Mouse (Mus musculus) stomach, embryonic 15.5 days (tissue): ENCODE measurements around the gene Btbd2. TPM values are rescaled to one million over a fixed set of nuclear protein-coding genes. Genes with fewer than 3 reads are reported as not detected.
"Not testable (repeated sequence)": the region's sequence is repeated elsewhere in the genome, so short reads cannot be mapped to it uniquely, and the experiment has no call there.

ENCODE experiments used
- ATAC-seq: fragments of 200-750 bp; cut with Nextera tagmentation; 2 replicates; pipeline ENCODE4 v1.8.0; 2017; ENCODE audit warnings: low read depth, moderate number of reproducible peaks, moderate TSS enrichment; ENCODE audit not compliant: insufficient read depth, low FRiP score
- H3K27ac ChIP-seq: fragments of 300-500 bp; sonication (generic); 2 replicates; pipeline ENCODE4 v1.5.1; 2015; ENCODE audit warnings: mild to moderate bottlenecking, inconsistent platforms
- H3K27me3 ChIP-seq: fragments of 300-500 bp; sonication (generic); replicated peaks from 2 replicates; pipeline ENCODE4 v1.6.1; 2015; ENCODE audit warnings: inconsistent platforms
- H3K36me3 ChIP-seq: fragments of 300-500 bp; sonication (generic); 2 replicates; pipeline ENCODE4 v1.6.1; 2015; ENCODE audit warnings: inconsistent platforms
- H3K4me1 ChIP-seq: fragments of 300-500 bp; sonication (generic); 2 replicates; pipeline ENCODE4 v1.6.1; 2015; ENCODE audit warnings: inconsistent platforms
- H3K4me2 ChIP-seq: fragments of 300-500 bp; sonication (generic); 2 replicates; pipeline ENCODE4 v1.6.1; 2015; ENCODE audit warnings: mild to moderate bottlenecking, inconsistent platforms
- H3K4me3 ChIP-seq: fragments of 300-500 bp; sonication (generic); replicated peaks from 2 replicates; pipeline ENCODE4 v1.5.1; 2015; ENCODE audit warnings: inconsistent platforms
- H3K9ac ChIP-seq: fragments of 300-500 bp; sonication (generic); 2 replicates; pipeline ENCODE4 v1.6.1; 2015; ENCODE audit warnings: inconsistent platforms
- H3K9me3 ChIP-seq: fragments of 300-500 bp; sonication (generic); 2 replicates; pipeline ENCODE4 v1.6.1; 2016; ENCODE audit warnings: inconsistent platforms
- WGBS: fragments of 180-500 bp; shearing (Covaris S2); methylation state at CpG from one replicate; pipeline ENCODE4 v1.1.7; 2015; 5-methylcytosine and 5-hydroxymethylcytosine counted together
- polyA plus RNA-seq: library from polyadenylated mRNA; unstranded; fragments of >200 nt; fragmentation: Nextera tagmentation; extraction: Ambion mirVana; gene quantifications from 2 replicates; pipeline ENCODE4 v1.2.1, GENCODE M21; 2015

Gene Btbd2
- polyA plus RNA-seq, 1 experiment from 2014 or later = 72.2 TPM

DNA sequence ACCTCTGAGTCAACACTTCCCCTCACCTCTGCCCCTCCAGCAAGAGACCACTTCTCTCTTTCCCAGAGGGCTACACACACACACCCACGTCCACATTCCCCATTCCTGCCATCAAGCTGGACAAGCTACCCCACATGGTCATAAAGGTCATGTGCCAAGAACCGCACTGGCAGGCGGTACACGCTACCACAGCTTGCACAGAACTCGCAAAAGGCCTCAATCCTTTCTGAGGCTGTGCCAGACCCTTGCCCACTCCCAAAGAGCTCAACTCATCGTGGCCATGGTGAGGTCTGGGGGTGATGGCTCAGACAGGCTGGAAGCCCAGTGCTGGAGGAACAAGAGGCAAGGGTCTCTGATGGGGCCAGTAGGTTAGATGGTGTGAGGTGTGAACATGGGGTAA is 2.0 kb downstream of the Btbd2 start:
- Histone ChIP-seq H3K9ac (no peak overlapping the region), H3K27me3 (no peaks in the 10 kb centered on the region), H3K4me1 (peaks cover 27% of the 10 kb centered on the region), H3K9me3 (no peaks in the 10 kb centered on the region), H3K4me3 (peak overlapping the region; percentile 69), H3K36me3 (no peaks in the 10 kb centered on the region), H3K27ac (no peak overlapping the region), H3K4me2 (peak overlapping the region; percentile 79)
- 82% methylated on average over 6 of the region's 6 CpGs for WGBS
- ATAC-seq = no peak

DNA sequence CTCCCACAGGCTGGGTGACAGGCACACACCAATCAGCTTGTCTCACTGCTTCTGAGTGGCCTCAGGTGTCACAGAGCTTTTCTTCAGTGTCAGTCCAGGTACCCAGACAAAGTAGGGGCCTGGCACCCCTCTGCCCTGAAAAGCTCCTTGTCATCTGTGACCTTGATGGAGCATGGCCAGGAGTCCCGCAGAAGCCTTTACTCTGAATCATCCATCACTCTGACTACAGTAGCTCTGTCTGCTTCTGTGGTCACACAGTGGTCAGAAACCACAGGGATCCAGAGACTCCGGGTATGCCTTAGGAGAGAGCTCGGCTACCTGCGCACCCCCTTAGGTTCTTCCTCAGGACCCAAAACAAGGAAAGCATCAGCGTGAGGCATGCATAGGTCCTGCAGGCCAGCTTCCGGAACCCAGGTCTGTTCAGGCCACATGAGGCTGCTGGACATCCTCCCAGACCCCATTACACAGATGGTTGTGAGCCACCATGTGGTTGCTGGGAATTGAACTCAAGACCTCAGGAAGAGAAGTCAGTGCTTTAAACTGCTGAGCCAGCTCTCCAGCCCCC is 3.6 kb downstream of the Btbd2 start:
- Histone ChIP-seq H3K27me3 (no peaks in the 10 kb centered on the region), H3K4me3 (no peak overlapping the region), H3K4me2 (no peak overlapping the region), H3K27ac (no peak overlapping the region), H3K9ac (no peak overlapping the region), H3K4me1 (peaks cover 22% of the 10 kb centered on the region), H3K9me3 (no peaks in the 10 kb centered on the region), H3K36me3 (peaks cover 4% of the 10 kb centered on the region; the same call in 1 of the 2 replicates)
- WGBS = 80% methylated on average over 6 of the region's 6 CpGs
- no peak for ATAC-seq

DNA sequence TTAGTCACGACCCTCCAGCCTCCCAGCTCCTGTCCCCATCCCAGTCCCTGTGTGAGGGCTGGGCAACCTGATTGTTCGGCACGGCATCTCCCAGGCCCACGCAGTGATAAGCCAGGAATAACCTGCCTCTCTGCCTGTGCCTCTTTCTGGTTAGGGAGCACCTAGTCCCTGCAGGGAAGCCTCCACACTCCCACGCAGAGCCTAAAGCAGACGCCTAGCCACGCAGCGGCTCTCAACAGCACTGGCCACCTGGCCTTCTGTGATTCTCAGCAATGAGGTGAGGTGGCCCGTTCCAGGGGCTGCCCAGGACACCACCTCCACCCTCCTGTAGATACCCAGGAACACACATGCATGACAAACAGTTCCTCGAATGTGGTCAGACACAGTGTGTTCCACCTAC is 6.5 kb downstream of the Btbd2 start:
- 91% methylated on average over 10 of the region's 10 CpGs for WGBS
- H3K27ac ChIP-seq = no peak overlapping the region
- ATAC-seq = no peak
- no peaks in the 10 kb centered on the region for H3K27me3 ChIP-seq
- peaks cover 12% of the 10 kb centered on the region for H3K4me1 ChIP-seq
- no peak overlapping the region for H3K4me3 ChIP-seq
- no peaks in the 10 kb centered on the region for H3K9me3 ChIP-seq
- H3K36me3 ChIP-seq = peaks cover 17% of the 10 kb centered on the region
- no peak overlapping the region for H3K4me2 ChIP-seq
- H3K9ac ChIP-seq = no peak overlapping the region

DNA sequence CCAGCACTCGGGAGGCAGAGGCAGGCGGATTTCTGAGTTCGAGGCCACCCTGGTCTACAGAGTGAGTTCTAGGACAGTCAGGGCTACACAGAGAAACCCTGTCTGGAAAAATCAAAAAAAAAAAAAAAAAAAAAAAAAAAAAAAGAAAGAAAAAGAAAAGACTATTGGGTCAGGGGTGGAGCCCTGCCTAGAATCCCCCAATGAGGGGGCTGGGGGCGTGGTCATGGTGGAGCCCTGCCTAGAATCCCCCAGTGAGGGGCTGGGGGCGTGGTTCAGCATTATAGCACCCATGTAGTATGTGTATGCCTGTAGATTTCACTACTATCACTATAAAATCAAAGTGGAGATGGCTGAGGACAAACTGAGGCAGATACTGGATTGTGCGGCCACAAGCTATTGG is 7.0 kb downstream of the Btbd2 start:
- not testable (repeated sequence) for H3K4me2 ChIP-seq, H3K9me3 ChIP-seq, H3K9ac ChIP-seq, H3K4me1 ChIP-seq, H3K27ac ChIP-seq, ATAC-seq, H3K4me3 ChIP-seq, H3K27me3 ChIP-seq
- 86% methylated on average over 6 of the region's 6 CpGs for WGBS
- peaks cover 22% of the 10 kb centered on the region for H3K36me3 ChIP-seq

DNA sequence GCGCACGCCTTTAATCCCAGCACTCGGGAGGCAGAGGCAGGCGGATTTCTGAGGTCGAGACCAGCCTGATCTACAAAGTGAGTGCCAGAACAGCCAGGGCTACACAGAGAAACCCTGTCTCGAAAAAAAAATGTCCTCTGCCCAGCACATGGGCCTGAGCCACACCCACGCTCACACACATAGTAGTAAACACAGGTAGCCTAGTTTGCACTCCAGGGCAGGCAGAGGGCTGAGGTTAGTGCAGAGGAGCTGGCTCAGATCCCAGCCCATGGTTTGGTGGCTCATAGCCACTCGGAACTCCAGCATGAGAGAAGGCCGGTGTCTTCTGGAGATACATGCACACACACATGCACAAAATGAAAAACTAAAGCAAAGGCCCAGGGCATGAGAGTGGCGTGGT is 9.9 kb downstream of the Btbd2 start:
- 89% methylated on average over 10 of the region's 10 CpGs for WGBS
- no peak overlapping the region for H3K27ac ChIP-seq
- no peaks in the 10 kb centered on the region for H3K27me3 ChIP-seq
- H3K4me1 ChIP-seq = no peaks in the 10 kb centered on the region
- no peak overlapping the region for H3K4me2 ChIP-seq
- no peak for ATAC-seq
- H3K36me3 ChIP-seq = peaks cover 47% of the 10 kb centered on the region
- H3K9me3 ChIP-seq = no peaks in the 10 kb centered on the region
- no peak overlapping the region for H3K4me3 ChIP-seq
- no peak overlapping the region for H3K9ac ChIP-seq

DNA sequence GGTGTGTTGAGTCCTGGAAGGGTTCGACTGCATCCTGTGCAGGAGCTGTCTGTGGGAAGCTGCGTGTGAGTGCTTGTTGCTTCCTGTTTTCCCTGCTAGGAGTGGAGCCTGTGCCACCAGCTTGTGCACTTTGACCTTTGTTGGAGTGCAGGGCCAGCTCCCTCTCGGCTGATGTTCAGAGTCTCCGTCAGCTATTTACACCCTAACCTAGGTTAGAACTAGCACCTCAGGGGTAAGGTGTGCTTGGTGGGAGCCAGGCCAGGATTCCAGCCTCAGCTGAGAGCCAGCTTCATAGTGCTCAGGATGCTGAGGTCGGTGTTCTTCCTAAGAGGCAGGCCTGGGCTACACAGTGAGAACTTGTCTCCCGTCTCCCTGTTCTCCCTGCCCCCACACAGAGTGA is 21.5 kb downstream of the Btbd2 start:
- no peak overlapping the region for H3K27ac ChIP-seq
- ATAC-seq = no peak
- no peaks in the 10 kb centered on the region for H3K27me3 ChIP-seq
- no peaks in the 10 kb centered on the region for H3K9me3 ChIP-seq
- 76% methylated on average over 6 of the region's 6 CpGs for WGBS
- no peak overlapping the region for H3K9ac ChIP-seq
- H3K36me3 ChIP-seq = peaks cover 53% of the 10 kb centered on the region
- H3K4me1 ChIP-seq = no peaks in the 10 kb centered on the region
- H3K4me3 ChIP-seq = no peak overlapping the region
- H3K4me2 ChIP-seq = no peak overlapping the region

DNA sequence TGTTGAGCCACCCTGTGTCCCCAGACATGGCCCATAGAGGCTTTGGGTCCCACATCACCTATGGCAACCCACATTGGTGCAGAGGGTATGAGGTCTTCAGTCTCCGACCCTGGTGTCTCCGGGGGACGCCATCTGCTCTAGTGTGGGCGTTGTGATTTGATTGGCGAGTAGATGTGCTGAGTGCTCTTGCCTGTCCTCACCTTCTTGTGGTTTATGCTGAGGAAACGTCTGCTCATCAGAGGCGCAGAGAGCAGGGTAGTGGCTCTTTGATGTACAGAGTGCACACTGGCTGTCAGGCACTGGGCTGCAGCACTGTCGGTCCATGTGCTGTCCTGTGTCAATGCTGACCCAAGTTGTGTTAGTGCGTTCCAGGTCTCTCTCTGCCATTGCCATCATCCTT is 27.9 kb downstream of the Btbd2 start:
- Histone ChIP-seq H3K27ac (no peak overlapping the region), H3K27me3 (no peaks in the 10 kb centered on the region), H3K4me1 (peaks cover 29% of the 10 kb centered on the region), H3K4me2 (no peak overlapping the region), H3K9ac (no peak overlapping the region), H3K9me3 (no peaks in the 10 kb centered on the region), H3K36me3 (peaks cover 3% of the 10 kb centered on the region; the same call in 1 of the 2 replicates), H3K4me3 (no peak overlapping the region)
- no peak for ATAC-seq
- 84% methylated on average over 9 of the region's 9 CpGs for WGBS

DNA sequence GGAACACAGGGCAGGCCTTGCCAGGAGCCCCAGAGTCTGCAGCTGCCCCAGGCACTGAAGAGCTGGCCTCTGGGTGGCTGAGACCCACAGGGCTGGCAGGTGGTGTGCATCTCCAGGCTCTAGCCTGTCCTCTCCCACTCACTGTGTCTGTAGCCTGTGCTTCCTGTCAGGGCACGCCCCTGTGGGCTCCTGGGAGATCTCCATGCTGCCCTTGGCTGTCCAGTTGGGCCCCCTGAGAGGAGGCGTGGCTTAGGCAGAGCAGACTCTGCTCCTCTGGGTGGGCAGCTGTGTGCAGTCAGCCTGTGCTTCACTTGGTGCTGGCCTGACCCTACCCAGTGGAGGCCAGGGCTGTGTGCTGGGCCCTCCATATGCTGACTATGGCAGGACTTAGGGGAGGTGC is 29.2 kb downstream of the Btbd2 start:
- H3K36me3 ChIP-seq = no peaks in the 10 kb centered on the region; the same call in 1 of the 2 replicates
- H3K27ac ChIP-seq = peak overlapping the region; percentile 33; the same call in 1 of the 2 replicates
- no peak overlapping the region for H3K9ac ChIP-seq
- H3K9me3 ChIP-seq = no peaks in the 10 kb centered on the region
- H3K27me3 ChIP-seq = no peaks in the 10 kb centered on the region
- WGBS = 26% methylated on average over 2 of the region's 2 CpGs
- H3K4me3 ChIP-seq = 0 out of 2 replicates have a peak overlapping the region, but pooled peaks have one; percentile 0
- 0 out of 2 replicates have a peak, but pooled peaks have one; percentile 14 for ATAC-seq
- H3K4me1 ChIP-seq = peaks cover 34% of the 10 kb centered on the region
- H3K4me2 ChIP-seq = no peak overlapping the region

DNA sequence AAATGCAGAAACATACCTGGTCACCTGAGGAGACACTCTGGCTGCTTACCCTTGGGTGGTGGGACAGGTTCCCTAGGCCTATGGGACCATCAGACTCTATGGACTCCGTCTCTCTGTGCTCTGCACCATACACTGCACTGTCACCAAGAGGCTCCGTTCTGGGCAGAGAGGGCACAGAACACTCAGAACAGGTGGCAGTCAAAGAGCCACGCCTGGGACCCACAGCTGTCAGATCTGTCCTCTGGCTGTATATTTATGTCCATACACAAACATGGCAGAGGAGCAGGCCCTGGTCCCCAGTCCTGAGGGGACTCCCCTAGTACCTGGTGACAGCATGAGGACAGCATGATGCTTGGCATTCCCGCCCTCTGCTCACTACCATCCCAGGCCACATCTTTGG is 31.1 kb downstream of the Btbd2 start:
- no peak for ATAC-seq
- Histone ChIP-seq H3K4me1 (peaks cover 39% of the 10 kb centered on the region), H3K9me3 (no peaks in the 10 kb centered on the region), H3K9ac (no peak overlapping the region), H3K36me3 (no peaks in the 10 kb centered on the region; the same call in 1 of the 2 replicates), H3K27ac (no peak overlapping the region), H3K4me2 (no peak overlapping the region), H3K27me3 (no peaks in the 10 kb centered on the region), H3K4me3 (no peak overlapping the region)
- WGBS = 86% methylated on average over 4 of the region's 4 CpGs

DNA sequence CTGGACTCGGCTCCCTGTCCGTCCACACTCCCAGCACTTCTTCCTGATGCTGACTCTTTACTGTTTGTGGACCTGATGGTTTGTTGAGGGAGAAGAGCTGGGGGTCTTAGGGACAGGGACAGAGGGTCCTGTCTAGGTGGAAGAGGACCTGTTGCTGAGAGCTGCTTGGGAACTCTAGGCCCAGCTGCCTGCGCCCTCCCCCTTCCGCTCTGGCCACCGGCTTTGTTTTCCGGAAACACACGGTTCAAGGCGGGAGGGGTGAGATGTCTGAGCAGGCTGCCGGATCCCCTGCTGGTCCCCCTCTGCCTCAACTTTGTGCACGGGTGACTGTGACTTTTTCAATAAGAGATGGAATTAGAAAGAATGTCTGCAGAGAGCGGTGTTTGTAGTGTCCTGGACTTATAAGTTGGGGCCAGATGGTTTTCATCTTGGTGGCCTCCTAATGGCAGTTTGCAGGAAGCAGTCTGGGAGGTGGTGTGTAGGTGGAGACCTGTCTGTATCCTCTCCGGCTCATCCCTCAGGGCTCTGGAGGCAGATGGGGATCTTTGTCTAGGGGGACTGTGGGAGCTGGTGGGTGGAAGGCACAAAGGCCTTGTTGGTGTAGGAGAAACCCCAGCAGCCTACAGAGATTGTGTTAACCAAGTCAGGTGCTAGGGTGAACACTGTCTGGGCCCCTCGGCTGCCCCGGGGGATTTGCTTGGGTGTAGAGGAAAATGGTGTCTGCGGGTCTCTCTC is 33.2 kb downstream of the Btbd2 start:
- Histone ChIP-seq H3K9me3 (no peaks in the 10 kb centered on the region), H3K4me2 (peak overlapping the region; percentile 78), H3K4me1 (peaks cover 39% of the 10 kb centered on the region), H3K36me3 (no peaks in the 10 kb centered on the region; the same call in 1 of the 2 replicates), H3K27me3 (no peaks in the 10 kb centered on the region), H3K9ac (peak overlapping the region; percentile 94), H3K4me3 (peak overlapping the region; percentile 92), H3K27ac (peak overlapping the region; percentile 89)
- 10% methylated on average over 15 of the region's 15 CpGs for WGBS
- ATAC-seq = no peak

DNA sequence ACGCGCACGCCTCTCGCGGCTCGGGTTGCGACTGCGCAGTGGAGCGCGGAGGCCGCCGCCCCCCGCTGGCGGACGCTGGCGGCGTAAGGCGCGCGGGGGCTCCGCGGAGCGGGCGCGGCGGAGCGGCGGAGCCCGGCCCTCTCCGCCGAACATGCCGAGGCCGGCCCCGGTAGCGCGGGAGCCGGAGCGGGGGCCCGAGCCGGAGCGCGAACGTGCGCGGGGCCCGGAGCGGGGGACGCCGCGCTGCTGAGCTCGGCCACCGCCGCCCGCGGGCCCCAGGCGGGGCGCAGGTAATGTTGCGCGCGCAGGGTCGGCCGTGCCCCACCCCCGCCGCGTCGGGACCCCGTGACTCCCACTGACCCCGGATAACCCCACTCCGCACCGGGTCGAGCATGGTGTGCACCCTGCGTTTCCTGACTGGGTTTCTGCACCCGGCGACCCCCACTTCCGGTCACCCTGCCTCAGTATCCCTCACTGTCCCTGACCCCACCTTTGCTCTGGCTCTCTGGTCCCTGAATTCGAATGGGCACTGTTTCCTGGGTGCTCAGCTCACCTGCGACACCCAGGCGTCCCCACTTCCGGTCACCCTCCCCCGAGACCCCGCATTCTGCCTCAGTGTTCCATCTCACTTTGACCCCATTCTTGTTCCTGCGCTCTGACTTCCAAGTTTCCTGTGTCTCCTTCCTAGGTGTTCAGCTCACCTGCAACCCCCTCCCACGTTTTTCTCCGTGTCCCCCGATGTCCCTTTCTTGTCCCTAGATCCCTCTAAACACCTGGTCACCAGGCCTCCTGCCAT is 34.0 kb downstream of the Btbd2 start, which contains the start of gene Csnk1g2:
Gene Csnk1g2, plus strand, starts transcription at position 178 of the 796 bp plus-strand sequence.
- Histone ChIP-seq H3K36me3 (no peaks in the 10 kb centered on the region; the same call in 1 of the 2 replicates), H3K27ac (peak within 1 kb of the TSS; percentile 98), H3K4me1 (peaks cover 34% of the 10 kb centered on the region), H3K4me3 (peak within 1 kb of the TSS; percentile 92), H3K9me3 (no peaks in the 10 kb centered on the region), H3K4me2 (peak within 1 kb of the TSS; percentile 78), H3K9ac (peak within 1 kb of the TSS; percentile 94), H3K27me3 (no peaks in the 10 kb centered on the region)
- peak; percentile 15 for ATAC-seq
- under 1% methylated on average over 82 of the region's 85 CpGs for WGBS
